Mouse (Mus musculus): ENCODE measurements at regions not wholly inside any gene's neighbourhood (a gene's known extent, or its start where the extent isn't known, plus 50 kb on each side); places are given as distances from the start of the nearest gene placed in this dataset.

GRCm38 (mm10) chr9:94053229-94053628 is 484.7 kb downstream of the 1190002N15Rik start:
- Histone ChIP-seq H3K9me3 (ENCODE audit: control insufficient read depth, low read length) (no peaks in the 10 kb centered on the region), H3K4me3 (ENCODE audit: control insufficient read depth in 1 of 2, insufficient read depth in 1 of 2, low read depth in 1 of 2, low read length in 2 of 2) (no peak overlapping the region), H3K9ac (ENCODE audit: low read length) (no peak overlapping the region), H3K27me3 (ENCODE audit: control insufficient read depth, insufficient read depth, low read length) (no peaks in the 10 kb centered on the region), H3K4me1 (ENCODE audit: control insufficient read depth in 2 of 2, insufficient read depth in 2 of 2, low read length in 2 of 2) (no peaks in the 10 kb centered on the region), H3K36me3 (ENCODE audit: control insufficient read depth, insufficient read depth, low read length) (no peaks in the 10 kb centered on the region), H3K27ac (replicated peaks in 1 of 2; ENCODE audit: control insufficient read depth in 1 of 2, insufficient read depth in 1 of 2, low read depth in 2 of 2, low read length in 2 of 2) (no peak overlapping the region), H3K4me2 (ENCODE audit: low read length) (no peak overlapping the region)
- no peak for ATAC-seq (ENCODE audit: insufficient number of reproducible peaks, insufficient read depth, low FRiP score, low read depth)
- WGBS = 72% methylated on average over 4 of the region's 4 CpGs

GRCm38 (mm10) chr9:94047845-94048244 is 490.0 kb downstream of the 1190002N15Rik start:
- no peak overlapping the region for H3K4me3 ChIP-seq (ENCODE audit: control insufficient read depth in 1 of 2, insufficient read depth in 1 of 2, low read depth in 1 of 2, low read length in 2 of 2)
- no peak overlapping the region for H3K9ac ChIP-seq (ENCODE audit: low read length)
- no peak overlapping the region for H3K4me2 ChIP-seq (ENCODE audit: low read length)
- no peaks in the 10 kb centered on the region for H3K36me3 ChIP-seq (ENCODE audit: control insufficient read depth, insufficient read depth, low read length)
- no peak overlapping the region for H3K27ac ChIP-seq (replicated peaks in 1 of 2; ENCODE audit: control insufficient read depth in 1 of 2, insufficient read depth in 1 of 2, low read depth in 2 of 2, low read length in 2 of 2)
- no peak for ATAC-seq (ENCODE audit: insufficient number of reproducible peaks, insufficient read depth, low FRiP score, low read depth)
- WGBS = 82% methylated on average over 7 of the region's 7 CpGs
- H3K9me3 ChIP-seq (ENCODE audit: control insufficient read depth, low read length) = no peaks in the 10 kb centered on the region
- H3K4me1 ChIP-seq (ENCODE audit: control insufficient read depth in 2 of 2, insufficient read depth in 2 of 2, low read length in 2 of 2) = no peaks in the 10 kb centered on the region
- H3K27me3 ChIP-seq (ENCODE audit: control insufficient read depth, insufficient read depth, low read length) = no peaks in the 10 kb centered on the region

GRCm38 (mm10) chr9:94045462-94046126 is 492.3 kb downstream of the 1190002N15Rik start:
- Histone ChIP-seq H3K4me3 (ENCODE audit: control insufficient read depth in 1 of 2, insufficient read depth in 1 of 2, low read depth in 1 of 2, low read length in 2 of 2) (no peak overlapping the region), H3K9me3 (ENCODE audit: control insufficient read depth, low read length) (no peaks in the 10 kb centered on the region), H3K36me3 (ENCODE audit: control insufficient read depth, insufficient read depth, low read length) (no peaks in the 10 kb centered on the region), H3K9ac (ENCODE audit: low read length) (no peak overlapping the region), H3K27ac (replicated peaks in 1 of 2; ENCODE audit: control insufficient read depth in 1 of 2, insufficient read depth in 1 of 2, low read depth in 2 of 2, low read length in 2 of 2) (no peak overlapping the region), H3K4me2 (ENCODE audit: low read length) (no peak overlapping the region), H3K27me3 (ENCODE audit: control insufficient read depth, insufficient read depth, low read length) (no peaks in the 10 kb centered on the region), H3K4me1 (ENCODE audit: control insufficient read depth in 2 of 2, insufficient read depth in 2 of 2, low read length in 2 of 2) (no peaks in the 10 kb centered on the region)
- WGBS = 84% methylated on average over 3 of the region's 3 CpGs
- no peak for ATAC-seq (ENCODE audit: insufficient number of reproducible peaks, insufficient read depth, low FRiP score, low read depth)

- Histone ChIP-seq H3K27me3 (ENCODE audit: control insufficient read depth, insufficient read depth, low read length) (no peaks in the 10 kb centered on the region), H3K4me3 (ENCODE audit: control insufficient read depth in 1 of 2, insufficient read depth in 1 of 2, low read depth in 1 of 2, low read length in 2 of 2) (no peak overlapping the region), H3K4me2 (ENCODE audit: low read length) (no peak overlapping the region), H3K36me3 (ENCODE audit: control insufficient read depth, insufficient read depth, low read length) (no peaks in the 10 kb centered on the region), H3K27ac (replicated peaks in 1 of 2; ENCODE audit: control insufficient read depth in 1 of 2, insufficient read depth in 1 of 2, low read depth in 2 of 2, low read length in 2 of 2) (no peak overlapping the region), H3K4me1 (ENCODE audit: control insufficient read depth in 2 of 2, insufficient read depth in 2 of 2, low read length in 2 of 2) (no peaks in the 10 kb centered on the region), H3K9ac (ENCODE audit: low read length) (no peak overlapping the region), H3K9me3 (ENCODE audit: control insufficient read depth, low read length) (no peaks in the 10 kb centered on the region)
- ATAC-seq (ENCODE audit: insufficient number of reproducible peaks, insufficient read depth, low FRiP score, low read depth) = no peak
- WGBS = 44% methylated on average over 3 of the region's 3 CpGs
These were observed 514.1 kb downstream of the 1190002N15Rik start for GRCm38 (mm10) chr9:94023761-94024160.

- no peak overlapping the region for H3K9ac ChIP-seq (ENCODE audit: low read length)
- no peak overlapping the region for H3K4me3 ChIP-seq (ENCODE audit: control insufficient read depth in 1 of 2, insufficient read depth in 1 of 2, low read depth in 1 of 2, low read length in 2 of 2)
- no peak for ATAC-seq (ENCODE audit: insufficient number of reproducible peaks, insufficient read depth, low FRiP score, low read depth)
- no peaks in the 10 kb centered on the region for H3K4me1 ChIP-seq (ENCODE audit: control insufficient read depth in 2 of 2, insufficient read depth in 2 of 2, low read length in 2 of 2)
- WGBS = 81% methylated on average over 1 of the region's 1 CpGs
- H3K9me3 ChIP-seq (ENCODE audit: control insufficient read depth, low read length) = no peaks in the 10 kb centered on the region
- H3K36me3 ChIP-seq (ENCODE audit: control insufficient read depth, insufficient read depth, low read length) = no peaks in the 10 kb centered on the region
- H3K4me2 ChIP-seq (ENCODE audit: low read length) = no peak overlapping the region
- H3K27me3 ChIP-seq (ENCODE audit: control insufficient read depth, insufficient read depth, low read length) = no peaks in the 10 kb centered on the region
- no peak overlapping the region for H3K27ac ChIP-seq (replicated peaks in 1 of 2; ENCODE audit: control insufficient read depth in 1 of 2, insufficient read depth in 1 of 2, low read depth in 2 of 2, low read length in 2 of 2)
These were observed 516.5 kb downstream of the 1190002N15Rik start for GRCm38 (mm10) chr9:94021293-94021903.

GRCm38 (mm10) chr9:94016747-94017487 is 521.0 kb downstream of the 1190002N15Rik start:
- Histone ChIP-seq H3K4me1 (ENCODE audit: control insufficient read depth in 2 of 2, insufficient read depth in 2 of 2, low read length in 2 of 2) (no peaks in the 10 kb centered on the region), H3K36me3 (ENCODE audit: control insufficient read depth, insufficient read depth, low read length) (no peaks in the 10 kb centered on the region), H3K27ac (replicated peaks in 1 of 2; ENCODE audit: control insufficient read depth in 1 of 2, insufficient read depth in 1 of 2, low read depth in 2 of 2, low read length in 2 of 2) (no peak overlapping the region), H3K4me2 (ENCODE audit: low read length) (no peak overlapping the region), H3K9ac (ENCODE audit: low read length) (no peak overlapping the region), H3K9me3 (ENCODE audit: control insufficient read depth, low read length) (no peaks in the 10 kb centered on the region), H3K27me3 (ENCODE audit: control insufficient read depth, insufficient read depth, low read length) (no peaks in the 10 kb centered on the region), H3K4me3 (ENCODE audit: control insufficient read depth in 1 of 2, insufficient read depth in 1 of 2, low read depth in 1 of 2, low read length in 2 of 2) (no peak overlapping the region)
- no peak for ATAC-seq (ENCODE audit: insufficient number of reproducible peaks, insufficient read depth, low FRiP score, low read depth)

- no peaks in the 10 kb centered on the region for H3K36me3 ChIP-seq (ENCODE audit: control insufficient read depth, insufficient read depth, low read length)
- H3K4me1 ChIP-seq (ENCODE audit: control insufficient read depth in 2 of 2, insufficient read depth in 2 of 2, low read length in 2 of 2) = no peaks in the 10 kb centered on the region
- H3K9me3 ChIP-seq (ENCODE audit: control insufficient read depth, low read length) = no peaks in the 10 kb centered on the region
- H3K27ac ChIP-seq (replicated peaks in 1 of 2; ENCODE audit: control insufficient read depth in 1 of 2, insufficient read depth in 1 of 2, low read depth in 2 of 2, low read length in 2 of 2) = no peak overlapping the region
- H3K4me3 ChIP-seq (ENCODE audit: control insufficient read depth in 1 of 2, insufficient read depth in 1 of 2, low read depth in 1 of 2, low read length in 2 of 2) = no peak overlapping the region
- WGBS = 79% methylated on average over 3 of the region's 3 CpGs
- no peak overlapping the region for H3K4me2 ChIP-seq (ENCODE audit: low read length)
- H3K9ac ChIP-seq (ENCODE audit: low read length) = no peak overlapping the region
- no peak for ATAC-seq (ENCODE audit: insufficient number of reproducible peaks, insufficient read depth, low FRiP score, low read depth)
- no peaks in the 10 kb centered on the region for H3K27me3 ChIP-seq (ENCODE audit: control insufficient read depth, insufficient read depth, low read length)
These were observed 545.7 kb downstream of the 1190002N15Rik start for GRCm38 (mm10) chr9:93992216-93992615.

Measured in heart, embryonic 14.5 days (tissue).